Mouse (Mus musculus) adrenal gland, postnatal 10 days (tissue): ENCODE measurements around the gene Cdrt4. TPM values are rescaled to one million over a fixed set of nuclear protein-coding genes. Genes with fewer than 3 reads are reported as not detected.
A peak's percentile ranks its signal among the peaks of the same experiment; 100 is the strongest.

Experiments used
- DNase-seq: peaks from one replicate; pipeline ENCODE4 v3.0.0; 2021; ENCODE audit warnings: mixed read lengths
- total RNA-seq, 2 experiments: library from RNA; stranded (reverse); gene quantifications; 2 replicates each; pipeline ENCODE4 v1.2.3; 2021

Gene Cdrt4
- total RNA-seq, 2 experiments from 2014 or later, result not detected

DNA sequence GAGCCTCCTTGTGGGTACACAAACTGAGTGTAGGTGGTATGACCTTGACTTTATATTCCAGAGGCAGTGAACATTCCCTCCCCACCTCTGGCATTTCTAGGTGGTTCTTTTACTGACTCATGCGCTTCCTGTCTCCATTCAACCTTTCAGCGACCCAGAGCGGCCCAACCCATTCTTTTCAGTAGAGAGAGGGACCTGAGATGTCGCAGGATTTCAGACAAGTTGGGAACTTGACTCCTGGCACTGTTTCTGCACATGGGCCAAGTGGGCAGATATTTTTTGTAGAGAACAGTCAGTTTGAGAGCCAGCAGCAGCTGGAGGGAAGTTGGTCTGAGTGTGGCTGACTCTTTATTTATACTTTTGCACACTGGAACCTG lies 45.5 kb downstream of the Cdrt4 start:
- DNase-seq, result peak; percentile 18

DNA sequence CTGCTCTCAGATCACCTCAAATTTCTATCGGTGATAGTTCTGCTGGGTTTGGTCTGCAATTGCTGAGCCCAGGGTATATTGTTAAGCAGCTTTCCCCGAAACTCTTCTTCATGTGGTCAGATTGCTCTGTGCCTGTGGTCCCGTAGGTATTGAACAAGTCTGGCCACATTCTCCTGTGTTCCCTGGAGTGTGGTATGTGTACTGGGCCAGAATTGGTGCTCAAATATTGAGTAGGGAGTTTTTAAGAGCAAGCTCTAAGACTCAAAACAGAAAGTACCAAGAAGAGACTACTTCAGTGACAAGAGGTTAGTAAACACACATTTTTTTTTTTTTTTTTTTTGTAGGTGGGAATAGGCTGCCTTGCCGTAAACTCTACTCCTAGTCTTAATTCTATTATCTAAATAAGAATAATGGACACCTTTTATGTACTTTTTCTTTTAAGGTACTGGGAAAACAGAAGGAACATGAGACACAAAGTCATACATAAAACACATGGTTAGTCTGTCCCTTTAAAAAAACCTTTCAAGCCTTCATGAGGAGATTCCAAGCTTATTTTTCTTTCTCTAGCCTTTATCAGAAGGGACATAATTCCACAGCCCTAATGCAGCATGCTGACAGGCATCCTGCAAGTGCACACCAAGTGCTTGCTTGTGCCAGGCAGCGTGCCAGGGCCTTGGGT lies 46.2 kb downstream of the Cdrt4 start:
- peak; percentile 79 for DNase-seq

DNA sequence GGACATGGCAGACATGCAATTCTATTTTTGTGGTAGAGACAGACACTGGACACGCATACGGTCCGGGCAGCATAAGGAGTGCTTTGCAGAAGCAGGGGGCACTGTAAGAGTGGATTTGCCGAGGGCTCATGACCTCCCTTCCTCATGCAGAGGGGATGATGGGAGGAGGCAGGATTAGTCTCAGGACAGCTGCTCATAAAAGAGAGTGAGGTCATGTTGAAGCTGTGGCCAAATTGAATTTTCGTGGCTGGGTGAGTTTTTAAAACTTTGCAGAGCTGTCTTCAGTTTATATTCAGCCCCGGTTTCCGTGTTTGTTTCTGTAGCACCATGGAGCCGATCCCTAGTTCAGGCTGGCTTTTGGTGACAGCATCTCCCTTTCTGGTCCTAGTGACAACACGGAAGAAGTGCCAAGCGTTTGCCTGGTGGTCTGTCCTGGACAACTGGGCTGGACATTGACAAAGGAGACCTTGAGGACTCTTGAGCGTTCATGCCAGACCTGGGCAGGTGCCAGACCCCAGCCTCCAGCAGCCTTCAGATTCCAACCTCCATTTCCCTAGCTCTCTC lies 46.8 kb downstream of the Cdrt4 start:
- peak; percentile 72 for DNase-seq

DNA sequence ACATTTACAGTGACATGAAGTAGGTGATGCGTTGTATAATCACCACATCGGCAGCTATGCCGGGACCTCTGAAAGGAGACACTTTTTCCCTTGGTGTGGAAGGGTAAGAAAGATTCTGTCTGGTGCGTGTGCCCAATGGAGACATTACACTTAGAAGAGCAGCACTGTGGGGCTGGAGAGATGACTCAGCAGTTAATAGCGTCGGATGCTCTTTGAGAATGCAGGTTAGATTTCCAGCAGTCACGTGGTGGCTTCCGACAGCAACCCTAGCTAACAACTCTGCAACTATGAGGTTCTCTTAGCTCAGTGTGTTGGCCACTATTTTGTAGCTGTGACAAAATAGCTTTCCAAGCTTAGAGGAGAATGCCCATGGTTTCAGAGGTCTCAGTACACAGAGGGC lies 49.1 kb downstream of the Cdrt4 start:
- DNase-seq, result no peak

DNA sequence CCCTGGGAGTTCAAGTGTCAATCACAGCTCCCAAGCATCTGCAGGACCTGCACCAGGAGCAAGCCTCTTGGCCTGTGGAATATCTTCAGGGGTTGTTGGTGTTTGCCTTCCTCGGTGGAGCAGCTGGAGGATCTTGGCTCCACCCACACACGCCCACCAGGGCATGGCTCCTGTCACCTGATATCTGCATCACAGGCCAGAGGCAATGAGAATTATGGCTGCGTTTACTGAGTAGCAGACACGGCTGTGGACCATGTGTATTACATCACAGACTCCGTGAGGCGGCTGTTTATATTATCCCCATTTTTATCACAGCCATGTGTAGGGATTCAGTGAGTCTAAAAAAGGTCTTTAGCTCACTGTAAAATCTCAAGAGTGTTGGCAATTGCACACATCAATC lies 53.6 kb downstream of the Cdrt4 start:
- DNase-seq, result no peak

DNA sequence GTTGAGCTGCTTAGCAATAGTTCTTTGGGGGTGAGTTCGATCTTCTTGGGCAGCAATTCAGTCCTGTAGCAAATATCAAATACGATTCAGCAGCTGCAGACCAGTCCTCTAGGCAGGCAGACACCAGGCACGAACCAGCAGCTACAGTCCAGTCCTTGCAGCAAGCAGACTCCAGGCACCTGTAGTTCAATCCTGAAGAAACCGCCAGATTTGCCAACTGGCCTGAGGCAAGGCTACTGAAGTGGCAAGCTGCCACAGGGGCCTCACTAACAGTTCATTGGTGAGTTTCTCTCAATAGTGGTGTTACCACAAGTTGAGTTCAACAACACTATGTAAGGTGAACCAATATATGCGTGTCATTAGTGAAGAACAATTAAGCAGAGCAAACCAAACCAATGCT lies 56.4 kb downstream of the Cdrt4 start:
- DNase-seq, result no peak

DNA sequence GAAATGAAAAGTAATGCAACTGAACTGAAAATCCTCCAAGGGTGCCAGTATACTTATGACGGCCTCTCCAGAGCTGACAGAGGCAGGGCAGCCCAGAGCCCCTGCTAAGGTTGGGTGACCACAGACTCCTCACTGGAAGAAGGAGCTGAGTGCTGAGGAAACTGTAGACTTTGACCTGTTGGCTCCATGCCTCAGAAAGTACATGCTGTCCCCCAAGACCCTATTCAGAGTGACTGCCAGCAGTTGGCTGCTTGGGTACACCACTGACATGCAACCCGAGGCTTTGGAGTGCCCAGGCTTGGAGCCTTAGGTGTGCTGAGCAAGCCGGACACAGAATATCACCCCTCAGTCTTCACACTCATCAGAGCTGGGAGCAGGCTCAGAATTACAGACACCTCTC lies 57.0 kb downstream of the Cdrt4 start:
- no peak for DNase-seq

DNA sequence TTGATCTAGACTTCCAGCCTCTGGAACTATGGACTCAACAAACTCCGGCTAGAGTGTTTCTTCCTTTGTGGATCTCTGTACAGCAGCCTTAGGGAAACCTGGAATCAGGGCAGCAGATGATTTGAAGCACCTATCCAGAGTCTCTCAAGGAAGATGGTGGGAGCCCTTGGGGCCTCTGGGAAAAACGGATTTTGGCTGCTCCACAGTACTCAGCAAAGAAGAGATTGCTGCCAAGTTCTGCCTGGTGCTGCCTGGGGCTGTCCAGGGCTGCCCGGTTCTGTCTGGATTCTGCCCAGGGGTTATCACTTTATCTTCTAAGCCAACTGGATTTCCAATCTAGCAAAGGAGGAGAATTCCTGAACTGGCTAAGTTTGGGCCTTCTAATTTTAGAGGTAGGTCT lies 58.8 kb downstream of the Cdrt4 start:
- DNase-seq, result no peak

DNA sequence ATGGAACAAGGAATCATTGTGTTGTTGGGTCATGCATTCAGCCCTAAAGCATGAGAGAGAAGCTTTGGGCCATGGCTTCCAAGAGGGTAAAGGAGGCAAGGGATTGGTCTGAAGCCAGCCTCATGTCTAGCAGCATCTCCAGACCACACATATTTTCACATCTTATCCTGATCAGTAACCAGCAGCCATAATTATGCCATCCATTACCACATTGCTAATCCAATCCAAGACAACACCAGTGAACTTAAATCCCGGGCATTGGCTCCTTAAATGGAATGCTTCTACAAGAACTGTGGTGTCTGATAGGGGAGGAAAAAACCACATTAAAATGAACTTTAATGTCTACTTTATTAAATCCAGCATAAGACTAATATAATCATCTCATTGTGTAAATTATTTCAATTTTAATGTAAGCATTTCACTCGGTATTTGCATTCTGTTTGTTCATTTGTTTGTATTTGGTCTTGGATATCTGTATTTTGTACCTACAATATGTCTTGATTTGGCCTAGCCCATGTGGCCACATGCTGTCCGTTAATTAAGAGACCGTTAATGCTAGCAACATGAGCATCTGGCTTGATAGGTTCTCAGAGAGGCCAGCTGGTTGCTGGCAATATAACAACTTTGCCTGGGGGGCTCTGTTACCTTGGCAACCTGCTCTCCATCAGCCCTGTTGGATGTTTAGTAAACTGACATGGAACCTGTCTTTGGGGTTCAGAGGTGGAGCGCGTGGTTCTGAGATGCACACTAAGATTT lies 66.5 kb downstream of the Cdrt4 start:
- DNase-seq, result no peak

DNA sequence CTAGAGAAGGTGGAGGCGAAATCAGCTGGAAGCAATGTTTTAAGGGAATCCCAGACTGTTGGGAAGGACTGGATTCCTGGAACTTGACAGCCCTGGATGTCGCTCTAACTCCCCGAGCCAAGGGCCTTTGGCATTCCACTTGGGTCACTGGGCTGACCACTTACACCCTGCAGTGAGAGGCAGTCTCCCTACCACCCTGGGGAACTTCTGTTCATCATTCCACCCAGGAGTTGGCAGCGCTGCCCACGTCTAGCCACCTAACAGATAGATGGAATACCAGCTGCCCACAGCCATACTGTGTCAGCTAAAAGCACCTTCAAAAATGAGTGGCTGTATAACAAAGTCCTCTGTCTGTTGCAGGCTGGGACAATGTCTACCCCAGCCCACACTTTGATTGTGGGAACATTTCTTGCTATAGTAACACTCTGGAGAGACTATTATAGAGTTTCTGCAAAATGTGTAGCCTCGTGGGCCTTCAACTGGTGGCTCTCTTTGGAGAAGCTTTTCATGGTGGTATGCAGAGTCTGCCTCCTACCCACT lies 67.2 kb downstream of the Cdrt4 start:
- no peak for DNase-seq

DNA sequence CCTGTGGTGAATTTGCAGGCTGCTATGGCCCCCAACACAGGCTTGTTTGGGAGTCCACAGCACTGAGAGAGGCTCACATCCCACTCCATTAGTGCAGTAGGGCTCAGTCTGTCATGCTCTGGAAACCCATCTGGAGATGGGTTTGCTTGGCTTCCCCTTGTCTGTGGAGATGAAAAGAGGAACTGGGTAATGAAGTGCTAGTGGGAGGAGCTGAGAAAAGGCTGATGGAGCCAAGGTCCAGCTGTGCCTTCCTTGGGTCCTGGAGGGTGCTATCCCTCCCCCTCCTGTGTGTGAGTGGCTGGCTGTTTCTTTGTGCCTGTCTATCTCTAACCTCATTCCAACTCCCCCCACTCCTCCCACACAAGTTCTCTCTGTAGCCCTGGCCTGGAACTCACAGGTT lies 69.6 kb downstream of the Cdrt4 start:
- DNase-seq, result no peak

DNA sequence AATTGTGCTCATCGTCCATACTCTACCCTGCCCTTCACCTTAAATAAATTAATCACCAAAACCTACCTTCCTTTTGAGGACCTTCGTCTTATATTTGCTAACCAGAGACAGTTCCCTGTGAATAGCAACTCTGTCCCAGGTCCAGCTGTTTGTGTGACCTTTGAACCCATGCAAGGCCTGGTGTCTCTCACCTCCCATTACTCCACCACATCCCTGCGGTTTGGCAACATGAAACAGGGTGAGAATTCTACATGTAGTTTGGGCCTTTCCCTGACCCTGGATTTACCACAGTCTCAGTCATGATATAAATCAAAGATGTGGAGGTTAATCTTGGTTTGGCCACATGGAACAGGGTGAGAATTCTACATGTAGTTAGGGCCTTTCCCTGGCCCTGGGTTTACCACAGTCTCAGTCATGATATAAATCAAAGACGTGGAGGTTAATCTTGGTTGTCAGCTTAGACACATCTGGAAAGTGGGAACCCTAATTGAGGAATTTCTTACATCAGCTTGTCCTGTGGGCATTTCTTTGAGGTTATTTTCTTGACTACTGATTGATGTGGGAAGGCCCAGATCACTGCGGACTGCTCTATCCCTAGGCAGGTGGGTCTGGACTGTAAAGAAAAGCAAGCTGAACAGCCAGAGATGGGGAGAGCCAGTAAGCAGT lies 70.3 kb downstream of the Cdrt4 start:
- no peak for DNase-seq

DNA sequence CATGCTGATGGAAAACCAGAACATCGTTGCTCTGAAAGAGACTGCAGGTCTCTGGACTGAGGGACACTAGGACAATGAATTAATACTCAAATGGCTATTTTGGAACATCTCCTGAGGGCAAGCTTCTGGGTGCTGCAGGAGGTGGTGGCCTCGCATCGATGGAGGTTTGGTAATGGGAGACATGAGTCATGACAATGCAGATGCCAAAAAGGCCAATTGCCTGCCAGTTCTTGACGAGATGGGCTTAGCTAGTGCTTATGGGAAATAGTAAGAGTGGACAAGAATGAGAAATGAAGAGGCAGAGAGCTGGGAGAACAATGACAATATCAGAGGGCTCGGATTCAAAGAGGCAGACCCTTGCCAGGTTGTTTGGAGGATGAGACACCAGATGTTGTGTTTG lies 72.5 kb downstream of the Cdrt4 start:
- DNase-seq, result peak; percentile 23

DNA sequence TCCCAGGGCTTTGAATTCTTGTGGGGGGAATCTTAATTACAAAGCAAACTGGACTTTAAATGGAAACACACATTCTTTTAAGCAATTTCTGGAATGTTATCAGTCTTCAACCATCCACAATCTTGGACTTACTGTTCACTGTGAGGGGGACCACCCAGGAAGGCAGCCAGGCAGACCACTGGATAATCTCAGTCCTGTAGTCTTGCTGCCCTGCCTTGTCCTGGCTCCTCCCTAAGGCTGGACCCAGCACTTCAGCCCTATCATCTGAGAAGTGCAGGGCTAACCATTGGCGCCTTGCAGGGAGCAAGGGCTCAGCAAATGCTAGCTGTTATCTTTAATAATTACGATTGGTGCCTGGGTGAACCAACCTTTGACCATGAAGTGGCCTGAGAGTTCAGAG lies 73.1 kb downstream of the Cdrt4 start:
- no peak for DNase-seq

DNA sequence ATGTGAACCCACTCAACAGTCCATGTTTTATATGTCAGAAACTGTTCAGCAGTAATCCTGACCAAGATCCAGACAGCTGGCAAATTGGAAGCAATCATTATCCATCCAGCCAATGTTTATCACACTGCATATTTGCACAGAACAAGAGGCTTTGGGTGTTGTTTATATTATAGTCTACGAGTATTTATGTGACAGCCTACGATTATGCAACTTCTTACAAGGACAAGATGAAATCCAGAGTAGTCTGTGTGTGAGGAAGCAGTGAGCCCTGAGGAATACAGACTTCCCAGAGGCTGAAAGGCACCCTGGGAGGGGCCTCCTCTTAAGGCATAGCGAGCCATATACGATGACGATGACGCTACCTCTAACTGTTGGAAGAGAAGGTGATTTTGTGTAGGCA lies 74.5 kb downstream of the Cdrt4 start:
- DNase-seq, result no peak

DNA sequence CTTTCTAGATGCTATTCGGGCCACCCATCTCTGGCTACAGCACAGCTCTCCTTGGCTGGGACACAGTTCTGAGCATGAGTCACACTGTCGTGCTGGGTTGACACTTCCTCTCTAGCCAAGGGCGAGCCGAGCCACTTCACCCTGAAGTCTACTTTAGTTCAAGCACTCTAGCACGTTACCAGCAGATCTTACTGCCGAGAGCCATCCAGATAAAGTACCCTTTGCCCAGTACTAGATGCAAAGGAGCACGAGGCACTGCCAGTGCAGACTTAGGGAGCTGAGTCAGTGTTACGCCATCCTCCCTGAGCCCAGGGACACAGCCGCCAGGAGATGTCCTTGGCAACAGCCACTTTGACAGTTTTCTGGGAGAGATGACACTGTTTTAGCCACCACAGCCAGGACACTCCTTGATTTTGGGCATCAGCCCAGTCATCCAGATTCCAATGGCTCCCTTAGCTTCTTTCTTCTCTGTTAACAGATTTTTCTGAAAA lies 75.7 kb downstream of the Cdrt4 start:
- DNase-seq, result peak; percentile 76

DNA sequence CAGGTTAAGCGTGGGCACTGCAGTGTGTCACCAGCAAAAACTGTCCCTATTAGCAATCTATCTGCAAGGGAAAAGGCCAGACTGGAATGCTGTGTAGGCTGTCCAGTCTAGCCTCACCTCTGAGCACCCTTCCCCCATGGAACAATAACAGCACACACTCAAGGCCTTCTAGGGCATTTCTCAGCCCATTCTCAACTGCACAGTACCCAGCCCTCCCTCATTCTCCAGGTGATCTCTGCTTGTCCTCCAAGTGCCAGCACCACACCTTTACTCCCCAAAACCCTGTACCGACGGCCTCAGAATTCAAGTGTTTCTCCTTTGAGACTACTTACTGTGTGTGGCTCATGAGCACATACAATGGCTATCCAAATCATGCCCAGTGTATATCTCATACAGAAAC lies 77.1 kb downstream of the Cdrt4 start:
- DNase-seq, result no peak

DNA sequence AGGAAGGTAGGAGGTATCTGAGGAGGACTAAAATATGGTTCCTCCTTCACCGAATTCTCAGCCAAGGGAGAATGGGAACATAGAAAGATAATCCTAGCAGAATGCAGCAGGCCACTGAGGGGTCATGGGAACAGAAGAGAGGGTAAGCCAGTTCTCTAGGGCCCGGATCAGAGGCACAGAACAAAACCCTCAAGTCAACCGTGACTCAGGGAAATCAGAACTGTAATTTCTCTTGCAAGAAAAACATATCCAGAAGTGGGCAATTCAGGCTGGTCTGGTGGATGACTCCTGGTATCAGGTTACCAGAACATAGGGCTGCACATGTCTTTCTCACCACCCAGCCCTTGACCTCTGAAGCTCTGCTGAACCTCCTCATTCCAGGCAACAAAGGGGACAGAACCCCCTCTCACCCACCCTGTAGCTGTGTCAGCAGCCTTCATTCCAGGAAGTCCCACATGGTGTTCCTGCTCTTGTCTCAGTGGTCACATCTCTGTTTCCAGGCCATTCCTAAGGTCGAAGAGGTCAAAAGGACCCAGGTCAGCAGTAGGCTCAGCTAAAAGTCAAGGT lies 78.2 kb downstream of the Cdrt4 start:
- DNase-seq, result no peak

DNA sequence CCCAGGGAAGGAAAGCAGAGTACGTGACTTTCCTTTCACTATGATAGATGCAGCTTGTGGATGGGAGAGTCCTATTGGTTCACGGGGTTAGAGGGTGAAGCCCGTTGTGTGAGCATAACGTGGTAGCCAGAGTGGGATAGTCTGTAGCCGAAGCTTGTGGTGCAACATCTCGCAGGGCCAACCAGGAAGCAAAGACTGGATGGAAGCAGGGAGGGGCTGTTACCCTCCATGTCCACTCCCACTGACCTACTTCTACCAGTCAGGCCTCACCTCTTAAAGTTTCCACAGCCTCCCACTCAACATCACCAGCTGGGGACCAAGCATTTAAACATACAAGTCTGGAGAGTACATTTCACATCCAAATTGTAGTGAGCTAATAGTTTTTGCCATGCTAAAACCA lies 78.7 kb downstream of the Cdrt4 start:
- no peak for DNase-seq

DNA sequence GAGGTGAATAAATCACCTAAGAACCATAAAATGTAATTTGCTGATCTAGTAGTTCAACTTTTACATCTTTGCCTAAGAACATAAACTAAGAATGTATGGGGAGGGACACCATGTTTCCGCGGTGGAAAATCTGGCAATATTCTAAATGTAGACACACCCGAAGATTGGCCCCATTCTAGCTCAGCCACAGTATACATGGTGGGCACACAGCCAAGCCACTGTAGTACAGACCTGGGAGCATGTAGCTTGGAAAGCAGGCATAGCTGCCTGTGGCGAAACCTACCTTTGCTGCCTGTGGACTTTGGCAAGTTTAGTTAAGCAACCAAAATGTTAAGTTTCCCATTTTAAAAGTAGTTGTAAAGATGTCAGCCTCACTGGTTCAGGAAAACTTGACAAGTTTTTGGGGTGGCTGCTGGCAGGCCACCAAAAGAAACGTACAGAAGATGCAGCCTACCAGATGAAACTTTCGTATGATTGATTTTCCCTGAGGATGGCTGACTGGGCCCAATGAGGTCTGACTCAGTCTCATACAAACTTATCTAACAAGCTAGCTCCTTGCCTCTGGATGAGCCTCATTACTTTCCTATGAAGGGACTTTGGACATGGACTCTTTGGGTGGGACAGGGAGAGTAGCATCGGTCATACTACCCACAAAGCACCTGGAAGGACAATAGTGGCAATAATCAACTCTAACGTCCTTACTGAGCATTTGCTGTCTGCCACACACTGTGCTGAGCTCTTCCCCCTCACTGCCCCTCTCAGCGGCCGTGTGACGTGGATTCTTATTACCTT lies 84.6 kb downstream of the Cdrt4 start:
- no peak for DNase-seq

DNA sequence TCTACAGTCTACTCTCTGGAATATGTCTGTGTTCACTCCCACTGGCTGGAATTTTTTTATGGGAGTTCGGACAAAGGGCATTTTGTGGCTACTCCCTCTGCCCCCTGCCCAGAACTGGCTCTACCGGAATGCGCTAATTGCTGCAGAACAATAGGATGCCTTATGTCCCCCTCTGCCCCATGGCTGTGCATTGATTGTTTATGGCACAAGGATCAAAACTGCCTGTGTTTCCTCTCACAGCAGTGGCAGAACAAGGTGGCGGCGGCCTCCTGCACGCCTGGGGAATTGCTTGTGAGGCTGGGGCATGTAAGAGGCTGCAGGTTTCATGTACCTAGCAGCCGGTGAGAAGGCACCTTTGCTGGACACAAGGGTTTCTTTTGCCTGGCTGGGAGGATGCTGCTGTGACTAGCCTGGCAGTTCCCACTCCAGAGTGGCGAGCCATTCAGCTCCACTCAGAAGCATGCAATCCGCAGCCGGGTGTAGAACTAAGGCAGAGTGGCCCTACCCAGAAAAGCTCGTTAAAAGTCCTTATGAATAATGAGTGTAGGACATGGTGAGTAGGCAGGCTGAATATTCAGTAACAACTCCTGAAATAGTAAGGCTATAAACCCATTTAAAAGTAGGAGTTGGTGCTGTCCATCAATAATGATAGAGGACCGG lies 89.1 kb downstream of the Cdrt4 start:
- DNase-seq, result no peak
